Mouse (Mus musculus): ENCODE measurements around the gene Yipf7. TPM values are rescaled to one million over a fixed set of nuclear protein-coding genes. Genes with fewer than 3 reads are reported as not detected.
A peak's percentile ranks its signal among the peaks of the same experiment; 100 is the strongest.

The Yipf7 gene
- total and polyA plus RNA-seq, 2 experiments, result not detected

- TF ChIP-seq POLR2A (IDR thresholded peaks at IDR 0.05; ENCODE audit: extremely low read depth, insufficient read depth, low read length) (no peak), CTCF (IDR thresholded peaks at IDR 0.05; ENCODE audit: low read depth, low read length) (no peak)
- DNase-seq (ENCODE audit: extremely low read depth, low read depth, low spot score), result no peak
- H3K27ac ChIP-seq (replicated peaks; ENCODE audit: insufficient read depth, low read depth, low read length), result no peak overlapping the region
- H3K36me3 ChIP-seq (ENCODE audit: control insufficient read depth, insufficient read depth, low read length), result no peaks in the 10 kb centered on the region
- no peaks in the 10 kb centered on the region for H3K79me2 ChIP-seq (ENCODE audit: control insufficient read depth, insufficient read depth, low read length)
- H3K4me3 ChIP-seq (ENCODE audit: insufficient read depth, low read depth, low read length), result no peak overlapping the region
- no peak overlapping the region for H3K9ac ChIP-seq (ENCODE audit: low read depth, low read length)
- no peaks in the 10 kb centered on the region for H3K4me1 ChIP-seq (ENCODE audit: control insufficient read depth, insufficient read depth, low read length)
- no peaks in the 10 kb centered on the region for H3K27me3 ChIP-seq (ENCODE audit: control insufficient read depth, insufficient read depth, low read length)
These were observed 18.5 kb downstream of the Yipf7 start for GRCm38 (mm10) chr5:69523944-69524343.

DNA sequence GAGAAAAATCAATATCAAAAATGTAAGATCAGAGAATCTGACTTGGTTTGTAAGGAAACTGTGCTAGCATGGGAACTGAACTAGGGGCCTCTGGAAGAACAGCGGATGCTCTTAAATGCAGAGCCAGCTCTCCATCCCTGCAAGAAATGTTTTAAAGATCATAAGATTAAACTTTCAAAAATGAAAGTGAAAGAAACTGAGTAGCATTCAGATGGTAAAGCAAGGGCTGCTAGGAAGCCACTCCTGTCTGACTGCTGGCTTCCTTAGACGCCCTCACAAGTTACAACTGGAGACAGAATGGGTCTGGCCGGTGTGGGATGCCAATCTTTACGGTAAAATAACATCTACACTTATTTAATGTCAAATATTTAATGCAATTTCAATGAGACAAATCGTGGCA is 20.4 kb downstream of the Yipf7 start:
- Histone ChIP-seq H3K9ac (ENCODE audit: low read depth, low read length) (no peak overlapping the region), H3K4me1 (ENCODE audit: control insufficient read depth, insufficient read depth, low read length) (no peaks in the 10 kb centered on the region), H3K4me3 (ENCODE audit: insufficient read depth, low read depth, low read length) (no peak overlapping the region), H3K27ac (replicated peaks; ENCODE audit: insufficient read depth, low read depth, low read length) (no peak overlapping the region), H3K36me3 (ENCODE audit: control insufficient read depth, insufficient read depth, low read length) (no peaks in the 10 kb centered on the region), H3K27me3 (ENCODE audit: control insufficient read depth, insufficient read depth, low read length) (no peaks in the 10 kb centered on the region), H3K79me2 (ENCODE audit: control insufficient read depth, insufficient read depth, low read length) (no peaks in the 10 kb centered on the region)
- peak; percentile 14 for DNase-seq (ENCODE audit: extremely low read depth, low read depth, low spot score)
- WGBS, result 52% methylated on average over 5 of the region's 5 CpGs
- no peak for TF ChIP-seq CTCF (IDR thresholded peaks at IDR 0.05; ENCODE audit: low read depth, low read length)
- no peak for TF ChIP-seq POLR2A (IDR thresholded peaks at IDR 0.05; ENCODE audit: extremely low read depth, insufficient read depth, low read length)

GRCm38 (mm10) chr5:69520661-69521278 is 21.7 kb downstream of the Yipf7 start:
- H3K36me3 ChIP-seq (ENCODE audit: control insufficient read depth, insufficient read depth, low read length), result no peaks in the 10 kb centered on the region
- TF ChIP-seq POLR2A (IDR thresholded peaks at IDR 0.05; ENCODE audit: extremely low read depth, insufficient read depth, low read length) (no peak), CTCF (IDR thresholded peaks at IDR 0.05; ENCODE audit: low read depth, low read length) (peak; percentile 35; the same call in 1 of the 2 replicates)
- peak; percentile 12 for DNase-seq (ENCODE audit: extremely low read depth, low read depth, low spot score)
- H3K4me1 ChIP-seq (ENCODE audit: control insufficient read depth, insufficient read depth, low read length), result no peaks in the 10 kb centered on the region
- H3K9ac ChIP-seq (ENCODE audit: low read depth, low read length), result no peak overlapping the region
- no peaks in the 10 kb centered on the region for H3K79me2 ChIP-seq (ENCODE audit: control insufficient read depth, insufficient read depth, low read length)
- H3K27me3 ChIP-seq (ENCODE audit: control insufficient read depth, insufficient read depth, low read length), result no peaks in the 10 kb centered on the region
- WGBS, result 36% methylated on average over 7 of the region's 7 CpGs
- no peak overlapping the region for H3K27ac ChIP-seq (replicated peaks; ENCODE audit: insufficient read depth, low read depth, low read length)
- H3K4me3 ChIP-seq (ENCODE audit: insufficient read depth, low read depth, low read length), result no peak overlapping the region

DNA sequence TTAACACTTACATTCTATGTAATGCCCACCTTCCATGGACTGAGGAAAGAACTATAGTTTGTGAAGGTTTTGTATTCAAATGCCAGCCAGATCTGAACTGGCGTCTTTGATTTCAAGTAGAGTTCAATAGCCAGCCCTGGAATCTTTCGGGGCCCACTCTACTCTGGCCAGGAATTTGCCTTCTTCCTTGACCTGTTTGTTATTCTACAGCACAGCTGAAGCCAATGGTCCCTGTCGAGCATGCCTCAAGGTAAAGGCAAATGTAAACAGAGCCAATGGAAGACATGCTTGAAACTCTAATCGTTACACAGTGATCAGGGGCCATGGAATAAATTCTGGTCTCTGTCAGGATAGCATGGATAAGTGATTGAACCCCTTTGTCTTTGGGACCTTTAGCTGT is 30.2 kb downstream of the Yipf7 start:
- TF ChIP-seq POLR2A (IDR thresholded peaks at IDR 0.05; ENCODE audit: extremely low read depth, insufficient read depth, low read length) (no peak), CTCF (IDR thresholded peaks at IDR 0.05; ENCODE audit: low read depth, low read length) (no peak)
- no peak for DNase-seq (ENCODE audit: extremely low read depth, low read depth, low spot score)
- Histone ChIP-seq H3K36me3 (ENCODE audit: control insufficient read depth, insufficient read depth, low read length) (no peaks in the 10 kb centered on the region), H3K4me1 (ENCODE audit: control insufficient read depth, insufficient read depth, low read length) (no peaks in the 10 kb centered on the region), H3K27ac (replicated peaks; ENCODE audit: insufficient read depth, low read depth, low read length) (no peak overlapping the region), H3K27me3 (ENCODE audit: control insufficient read depth, insufficient read depth, low read length) (no peaks in the 10 kb centered on the region), H3K79me2 (ENCODE audit: control insufficient read depth, insufficient read depth, low read length) (no peaks in the 10 kb centered on the region), H3K9ac (ENCODE audit: low read depth, low read length) (no peak overlapping the region), H3K4me3 (ENCODE audit: insufficient read depth, low read depth, low read length) (no peak overlapping the region)
- WGBS, result 68% methylated on average over 4 of the region's 4 CpGs

- WGBS, result 64% methylated on average over 3 of the region's 3 CpGs
- no peaks in the 10 kb centered on the region for H3K27me3 ChIP-seq (ENCODE audit: control insufficient read depth, insufficient read depth, low read length)
- H3K79me2 ChIP-seq (ENCODE audit: control insufficient read depth, insufficient read depth, low read length), result no peaks in the 10 kb centered on the region
- no peaks in the 10 kb centered on the region for H3K36me3 ChIP-seq (ENCODE audit: control insufficient read depth, insufficient read depth, low read length)
- no peak for DNase-seq (ENCODE audit: extremely low read depth, low read depth, low spot score)
- H3K9ac ChIP-seq (ENCODE audit: low read depth, low read length), result no peak overlapping the region
- TF ChIP-seq POLR2A (IDR thresholded peaks at IDR 0.05; ENCODE audit: extremely low read depth, insufficient read depth, low read length), result no peak
- H3K4me3 ChIP-seq (ENCODE audit: insufficient read depth, low read depth, low read length), result no peak overlapping the region
- no peaks in the 10 kb centered on the region for H3K4me1 ChIP-seq (ENCODE audit: control insufficient read depth, insufficient read depth, low read length)
- H3K27ac ChIP-seq (replicated peaks; ENCODE audit: insufficient read depth, low read depth, low read length), result no peak overlapping the region
These were observed 30.8 kb downstream of the Yipf7 start for GRCm38 (mm10) chr5:69511631-69512030.

DNA sequence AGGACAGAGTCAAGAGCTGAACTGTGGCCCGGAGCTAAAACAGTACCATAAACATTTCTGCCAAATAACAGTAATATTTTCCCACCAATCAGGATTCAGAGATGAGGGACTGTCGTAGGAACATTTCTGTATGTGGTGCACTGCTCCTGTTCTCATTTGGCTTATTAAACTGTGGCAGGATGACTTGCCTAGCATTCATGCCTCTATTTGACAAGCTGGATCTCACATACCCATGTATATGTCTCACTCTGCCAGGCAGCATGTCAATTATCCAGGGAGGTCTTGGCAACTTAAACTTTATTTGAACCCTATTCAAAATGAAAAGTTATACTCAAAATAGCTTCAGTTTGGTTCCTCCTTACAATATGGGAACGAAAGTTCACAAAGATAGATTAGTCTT is 35.4 kb downstream of the Yipf7 start:
- 78% methylated on average over 3 of the region's 3 CpGs for WGBS
- H3K4me1 ChIP-seq (ENCODE audit: control insufficient read depth, insufficient read depth, low read length), result no peaks in the 10 kb centered on the region
- no peak for DNase-seq (ENCODE audit: extremely low read depth, low read depth, low spot score)
- H3K9ac ChIP-seq (ENCODE audit: low read depth, low read length), result no peak overlapping the region
- H3K27me3 ChIP-seq (ENCODE audit: control insufficient read depth, insufficient read depth, low read length), result no peaks in the 10 kb centered on the region
- TF ChIP-seq CTCF (IDR thresholded peaks at IDR 0.05; ENCODE audit: low read depth, low read length) (no peak), POLR2A (IDR thresholded peaks at IDR 0.05; ENCODE audit: extremely low read depth, insufficient read depth, low read length) (no peak)
- no peaks in the 10 kb centered on the region for H3K79me2 ChIP-seq (ENCODE audit: control insufficient read depth, insufficient read depth, low read length)
- H3K4me3 ChIP-seq (ENCODE audit: insufficient read depth, low read depth, low read length), result no peak overlapping the region
- H3K27ac ChIP-seq (replicated peaks; ENCODE audit: insufficient read depth, low read depth, low read length), result no peak overlapping the region
- H3K36me3 ChIP-seq (ENCODE audit: control insufficient read depth, insufficient read depth, low read length), result no peaks in the 10 kb centered on the region

All from liver, adult 2 months (tissue).